Mouse (Mus musculus) kidney, adult 2 months (tissue): Measurements from ENCODE around the gene Tmcc3.

ENCODE experiments used
- CTCF ChIP-seq: fragments of 200-500 bp; conservative IDR thresholded peaks from 2 replicates; pipeline ENCODE4 v1.5.1; 2011; ENCODE audit warnings: low read depth, mild to moderate bottlenecking, control low read depth, low read length, moderate library complexity, mixed read lengths; ENCODE audit not compliant: insufficient read depth, insufficient read length
- POLR2A ChIP-seq: fragments of 200-500 bp; IDR thresholded peaks from one replicate; pipeline ENCODE4 v1.6.1; 2011; ENCODE audit warnings: low read depth, low read length, control low read depth

- TF ChIP-seq CTCF, result no peak
- no peak for TF ChIP-seq POLR2A
Observed at GRCm38 (mm10) chr10:94481613-94482012, 169.9 kb downstream of the Tmcc3 start.
